Mouse (Mus musculus) spleen, postnatal 4 days (tissue): Measurements from ENCODE around the gene Hist1h4d.
A peak's percentile ranks its signal among the peaks of the same experiment; 100 is the strongest.
"Not testable (repeated sequence)": the region's sequence is repeated elsewhere in the genome, so short reads cannot be mapped to it uniquely, and the experiment has no call there.

ENCODE experiments used
- DNase-seq, 2 experiments: peaks; one replicate each; pipeline ENCODE4 v3.0.0; 2022; ENCODE audit warnings: low spot score in 2 of 2

Hist1h4d gene

GRCm38 (mm10) chr13:23573034-23573897, 8.1 kb upstream of the Hist1h4d start:
- DNase-seq: peak in 1 of 2 experiments; percentile 78

- peak; percentile 91 to 93 for DNase-seq
These were observed 7.4 kb upstream of the Hist1h4d start, which contains the start of the genes Hist1h2bf and Hist1h2ad for GRCm38 (mm10) chr13:23573898-23574524. Hist1h2bf (minus strand) TSS chr13:23574196. Hist1h2ad (plus strand) TSS chr13:23574381.

- peak in 1 of 2 experiments; percentile 60 for DNase-seq
These were observed 6.7 kb upstream of the Hist1h4d start for GRCm38 (mm10) chr13:23574546-23575170.

- DNase-seq: peak; percentile 79 to 82
These were observed 6.0 kb upstream of the Hist1h4d start, which contains the start of gene Hist1h3d for GRCm38 (mm10) chr13:23575271-23575851. Hist1h3d (plus strand) TSS chr13:23575763.

- not testable (repeated sequence) for DNase-seq
These were observed 5.5 kb upstream of the Hist1h4d start for GRCm38 (mm10) chr13:23575864-23576313.

GRCm38 (mm10) chr13:23576351-23576881, 5.0 kb upstream of the Hist1h4d start:
- DNase-seq: no peak

GRCm38 (mm10) chr13:23576906-23577639, 4.3 kb upstream of the Hist1h4d start:
- DNase-seq: no peak

- no peak for DNase-seq
These were observed 3.6 kb upstream of the Hist1h4d start for GRCm38 (mm10) chr13:23577835-23578234.

- DNase-seq: peak in 1 of 2 experiments; percentile 62
These were observed 1.0 kb downstream of the Hist1h4d start for GRCm38 (mm10) chr13:23582219-23583056.

- peak in 1 of 2 experiments; percentile 63 for DNase-seq
These were observed 2.1 kb downstream of the Hist1h4d start for GRCm38 (mm10) chr13:23583387-23584068.

- peak in 1 of 2 experiments; percentile 60 for DNase-seq
These were observed 2.9 kb downstream of the Hist1h4d start for GRCm38 (mm10) chr13:23584331-23584730.

GRCm38 (mm10) chr13:23585029-23585441, 3.6 kb downstream of the Hist1h4d start:
- DNase-seq: peak; percentile 81 to 91

- peak; percentile 81 to 89 for DNase-seq
These were observed 4.2 kb downstream of the Hist1h4d start for GRCm38 (mm10) chr13:23585442-23586098.

- DNase-seq: peak in 1 of 2 experiments; percentile 71
These were observed 4.9 kb downstream of the Hist1h4d start for GRCm38 (mm10) chr13:23586099-23586939.

GRCm38 (mm10) chr13:23586940-23587225, 5.5 kb downstream of the Hist1h4d start:
- DNase-seq: no peak

GRCm38 (mm10) chr13:23591206-23591605, 9.8 kb downstream of the Hist1h4d start:
- DNase-seq: no peak

- not testable (repeated sequence) for DNase-seq
These were observed 10.5 kb downstream of the Hist1h4d start for GRCm38 (mm10) chr13:23591886-23592285.

- DNase-seq: no peak
These were observed 11.2 kb downstream of the Hist1h4d start for GRCm38 (mm10) chr13:23592614-23593013.
